Mouse (Mus musculus) liver, embryonic 16.5 days (tissue): ENCODE results near the gene Iqcc. TPM values are rescaled to one million over a fixed set of nuclear protein-coding genes. Genes with fewer than 3 reads are reported as not detected.

Source experiments
- ATAC-seq: fragments of 200-750 bp; cut with Nextera tagmentation; 2 replicates; pipeline ENCODE4 v1.8.0; 2017; ENCODE audit warnings: low read depth, mild to moderate bottlenecking, moderate number of reproducible peaks, moderate library complexity
- H3K27ac ChIP-seq: fragments of 300-500 bp; sonication (generic); 2 replicates; pipeline ENCODE4 v1.5.1; 2014; ENCODE audit warnings: mild to moderate bottlenecking, low read length
- H3K27me3 ChIP-seq: fragments of 300-500 bp; sonication (generic); 2 replicates; pipeline ENCODE4 v1.6.1; 2014; ENCODE audit warnings: low read depth, low read length, mixed read lengths; ENCODE audit not compliant: control insufficient read depth, insufficient read depth
- H3K36me3 ChIP-seq: fragments of 300-500 bp; sonication (generic); 2 replicates; pipeline ENCODE4 v1.6.1; 2014; ENCODE audit warnings: mild to moderate bottlenecking; ENCODE audit not compliant: control insufficient read depth, insufficient read depth
- H3K4me1 ChIP-seq: fragments of 300-500 bp; sonication (generic); 2 replicates; pipeline ENCODE4 v1.6.1; 2014; ENCODE audit warnings: low read depth, low read length, mixed read lengths; ENCODE audit not compliant: control insufficient read depth
- H3K4me2 ChIP-seq: fragments of 300-500 bp; sonication (generic); 2 replicates; pipeline ENCODE4 v1.6.1; 2014; ENCODE audit warnings: low read depth, low read length, mixed read lengths
- H3K4me3 ChIP-seq: fragments of 300-500 bp; sonication (generic); 2 replicates; pipeline ENCODE4 v1.5.1; 2014; ENCODE audit warnings: low read depth, mild to moderate bottlenecking, low read length
- H3K9ac ChIP-seq: fragments of 300-500 bp; sonication (generic); 2 replicates; pipeline ENCODE4 v1.6.1; 2014; ENCODE audit warnings: low read depth, low read length
- H3K9me3 ChIP-seq: fragments of 300-500 bp; sonication (generic); replicated peaks from 2 replicates; pipeline ENCODE4 v1.6.1; 2016; ENCODE audit warnings: low read length; ENCODE audit not compliant: control insufficient read depth
- WGBS: fragments of 180-500 bp; shearing (Covaris S2); extraction: QIAGEN DNeasy Blood & Tissue Kit; methylation state at CpG from one replicate; pipeline ENCODE4 v1.1.7; 2014; ENCODE audit not compliant: insufficient replicate concordance; 5-methylcytosine and 5-hydroxymethylcytosine counted together
- polyA plus RNA-seq: library from polyadenylated mRNA; unstranded; fragments of >200 nt; fragmentation: Nextera tagmentation; extraction: Ambion mirVana; gene quantifications from 2 replicates; pipeline ENCODE4 v1.2.1, GENCODE M21; 2015

Iqcc gene
- polyA plus RNA-seq, 1 experiment from 2014 or later = 7.5 TPM

DNA sequence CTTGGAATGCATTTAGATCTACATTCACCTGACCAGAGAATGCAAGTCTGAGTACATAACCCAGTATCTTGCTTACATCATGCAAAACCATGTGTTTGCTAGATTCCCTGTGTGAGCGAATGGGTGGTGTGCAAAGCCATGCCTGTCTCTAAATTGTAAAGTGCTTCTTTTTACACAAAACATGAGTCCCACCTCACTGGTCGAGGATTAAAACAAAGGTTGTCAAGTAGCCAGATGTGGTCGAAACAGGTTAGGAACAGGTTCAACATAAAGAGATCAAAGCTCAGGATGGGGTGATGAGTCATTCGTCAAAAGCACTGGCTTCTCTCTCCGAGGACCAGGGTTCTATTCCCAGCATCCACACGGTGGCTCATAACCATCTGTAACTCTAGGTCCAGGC, 53.8 kb downstream of the Iqcc start:
- no peak overlapping the region for H3K4me2 ChIP-seq
- WGBS = 74% methylated on average over 6 of the region's 6 CpGs
- no peak overlapping the region for H3K4me3 ChIP-seq
- H3K4me1 ChIP-seq = peaks cover 3% of the 10 kb centered on the region
- H3K9me3 ChIP-seq = no peaks in the 10 kb centered on the region
- H3K27me3 ChIP-seq = no peaks in the 10 kb centered on the region
- no peak overlapping the region for H3K27ac ChIP-seq
- ATAC-seq = no peak
- no peaks in the 10 kb centered on the region for H3K36me3 ChIP-seq
- H3K9ac ChIP-seq = no peak overlapping the region

Other genes with a start within 250 kb of the Iqcc start
- gene Zbtb8a, start 241.0 kb downstream of the Iqcc start, polyA plus RNA-seq = 2.2 and 2.7 TPM in 2 replicates
- 1.3 and 1.4 TPM in 2 replicates for gene Zbtb8b, start 178.2 kb downstream of the Iqcc start, polyA plus RNA-seq
- 79.2 and 87.0 TPM in 2 replicates for gene Bsdc1, start 157.5 kb downstream of the Iqcc start, polyA plus RNA-seq
- gene Tssk3, start 128.1 kb downstream of the Iqcc start, polyA plus RNA-seq = 0.13 TPM in 1 of 2 replicates, not detected in the other
- 0.23 and 0.60 TPM in 2 replicates for gene Fam229a, start 127.9 kb downstream of the Iqcc start, polyA plus RNA-seq
- 36.6 and 41.4 TPM in 2 replicates for gene Marcksl1, start 105.5 kb downstream of the Iqcc start, polyA plus RNA-seq
- 82.1 and 89.8 TPM in 2 replicates for gene Hdac1, start 76.4 kb downstream of the Iqcc start, polyA plus RNA-seq
- gene Lck, start 45.5 kb downstream of the Iqcc start, polyA plus RNA-seq = 3.1 and 3.2 TPM in 2 replicates
- gene Fam167b, start 40.5 kb downstream of the Iqcc start, polyA plus RNA-seq = 6.9 and 7.5 TPM in 2 replicates
- gene Eif3i, start 18.5 kb downstream of the Iqcc start, polyA plus RNA-seq = 133 and 142 TPM in 2 replicates
- 104 and 106 TPM in 2 replicates for gene Tmem234, start 18.4 kb downstream of the Iqcc start, polyA plus RNA-seq
- 0.46 and 0.91 TPM in 2 replicates for gene Dcdc2b, start 4.8 kb downstream of the Iqcc start, polyA plus RNA-seq
- 11.2 and 12.7 TPM in 2 replicates for gene Ccdc28b, start 4.8 kb upstream of the Iqcc start, polyA plus RNA-seq
- 22.1 and 24.2 TPM in 2 replicates for gene Txlna, start 22.0 kb upstream of the Iqcc start, polyA plus RNA-seq
- gene Kpna6, start 53.7 kb upstream of the Iqcc start, polyA plus RNA-seq = 6.9 and 7.0 TPM in 2 replicates
- 3.3 TPM in 2 replicates for gene Tmem39b, start 77.7 kb upstream of the Iqcc start, polyA plus RNA-seq
- 19.6 and 20.2 TPM in 2 replicates for gene Khdrbs1, start 123.2 kb upstream of the Iqcc start, polyA plus RNA-seq
- gene Ptp4a2, start 192.1 kb upstream of the Iqcc start, polyA plus RNA-seq = 143 and 159 TPM in 2 replicates